Mouse (Mus musculus): ENCODE measurements around the gene Cyp2a12. TPM values are rescaled to one million over a fixed set of nuclear protein-coding genes. Genes with fewer than 3 reads are reported as not detected.
"Not testable (repeated sequence)": the region's sequence is repeated elsewhere in the genome, so short reads cannot be mapped to it uniquely, and the experiment has no call there.

Cyp2a12 gene
- total RNA-seq (2021) = under 1 TPM; 0.30 to 0.79 TPM
- long read RNA-seq, experiment 1, partial matches to known transcripts = 0 of 1 reads
- long read RNA-seq, experiment 1, other reads (novel, unspliced or antisense) = 1 of 1 reads
- long read RNA-seq, experiment 2, partial matches to known transcripts = 0 of 1 reads
- long read RNA-seq, experiment 2, other reads (novel, unspliced or antisense) = 0 of 1 reads

DNA sequence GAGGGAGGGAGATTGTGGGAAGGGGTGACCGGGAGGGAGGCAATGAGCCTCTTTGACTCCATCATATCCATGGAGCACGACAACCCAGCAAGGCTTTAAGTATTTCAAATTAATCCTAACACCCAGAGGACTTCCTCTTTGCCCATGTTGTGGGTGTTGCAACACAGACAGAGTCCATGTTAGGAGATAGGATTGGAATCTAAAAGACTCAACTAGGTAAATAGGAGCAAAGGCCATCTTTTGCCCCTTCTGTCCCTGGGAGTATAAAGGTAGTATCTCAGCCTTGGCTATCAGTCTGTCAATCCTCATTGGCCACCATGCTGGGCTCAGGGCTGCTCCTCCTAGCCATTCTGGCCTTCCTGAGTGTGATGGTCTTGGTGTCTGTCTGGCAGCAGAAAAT lies at the start of gene Cyp2a12:
Gene Cyp2a12 (plus strand): TSS at position 293 of the 400 bp plus-strand sequence.
- DNase-seq = no peak

DNA sequence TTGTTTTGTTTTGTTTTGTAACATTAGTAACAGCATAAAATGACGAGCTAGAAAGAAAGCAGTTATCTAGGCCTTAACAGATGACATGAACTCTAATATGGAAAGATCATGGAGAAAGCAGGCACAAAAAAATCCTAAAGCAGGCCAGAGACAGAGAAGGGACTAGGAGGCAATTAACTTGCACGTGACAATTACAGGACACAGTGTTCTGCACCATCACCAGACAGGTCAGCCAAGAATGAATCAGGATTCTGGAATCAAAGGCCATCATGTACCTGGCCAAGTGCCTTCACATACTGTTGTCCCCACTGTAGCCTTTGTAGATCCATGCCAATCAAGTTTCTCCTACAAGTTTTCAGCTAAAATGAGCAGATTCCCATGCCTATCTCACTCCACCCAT lies 47.4 kb upstream of the Cyp2a12 start:
- DNase-seq = not testable (repeated sequence)

DNA sequence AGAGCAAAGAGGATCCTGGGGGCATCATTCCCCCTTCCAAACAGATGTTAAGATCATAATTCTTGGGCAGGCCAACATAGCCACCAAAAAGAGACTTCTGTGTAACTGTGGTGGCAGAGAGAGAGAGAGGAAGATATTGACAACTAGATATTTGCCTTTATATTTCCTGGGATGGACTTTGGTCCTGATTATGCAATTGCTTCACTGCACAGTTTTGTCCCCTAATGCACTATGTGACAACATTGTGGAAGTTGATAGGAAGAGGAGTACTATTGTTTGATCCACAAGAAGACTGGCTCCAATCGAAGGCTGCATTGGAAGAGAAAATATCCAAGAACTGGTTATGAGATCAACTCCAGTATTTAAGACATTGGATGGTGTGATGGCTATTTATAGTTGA lies 46.9 kb upstream of the Cyp2a12 start:
- not testable (repeated sequence) for DNase-seq

DNA sequence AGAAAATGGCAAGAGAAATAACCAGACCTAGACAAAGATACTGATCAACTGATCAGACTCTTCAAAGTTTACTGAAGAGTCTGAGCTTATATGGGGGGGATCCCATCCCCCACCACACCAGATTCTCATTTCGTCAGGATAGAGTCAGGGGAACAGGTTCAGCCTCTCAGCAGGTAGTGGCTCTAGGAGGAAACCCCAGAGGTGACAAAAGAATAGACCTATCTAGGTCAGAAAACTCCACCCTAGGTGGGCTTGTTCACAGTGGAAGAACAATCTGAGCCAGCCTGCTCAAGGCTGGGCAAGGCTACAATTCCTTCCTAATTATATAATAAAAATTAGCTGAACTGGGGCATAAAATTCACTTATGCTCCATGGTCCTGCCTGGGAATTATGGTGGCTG lies 46.3 kb upstream of the Cyp2a12 start:
- no peak for DNase-seq

DNA sequence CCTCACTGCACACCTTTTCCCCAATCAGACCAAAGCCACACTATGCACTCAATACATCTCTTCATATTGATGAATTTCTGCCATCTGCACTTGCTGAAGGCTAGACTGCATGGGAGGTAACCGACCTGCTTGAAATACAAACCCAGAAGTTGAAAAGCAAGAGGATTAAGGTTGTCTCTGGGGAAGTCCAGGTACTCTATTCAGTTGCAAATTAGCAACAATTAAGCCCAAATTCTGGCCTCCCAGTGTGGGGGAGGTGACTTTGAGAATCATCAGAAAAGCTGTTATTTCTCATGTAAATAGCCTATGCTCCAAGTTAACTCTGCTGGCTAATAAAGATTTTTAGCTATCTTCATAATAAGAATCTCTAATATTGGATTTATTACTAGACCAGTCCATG lies 45.7 kb upstream of the Cyp2a12 start:
- DNase-seq = not testable (repeated sequence)

DNA sequence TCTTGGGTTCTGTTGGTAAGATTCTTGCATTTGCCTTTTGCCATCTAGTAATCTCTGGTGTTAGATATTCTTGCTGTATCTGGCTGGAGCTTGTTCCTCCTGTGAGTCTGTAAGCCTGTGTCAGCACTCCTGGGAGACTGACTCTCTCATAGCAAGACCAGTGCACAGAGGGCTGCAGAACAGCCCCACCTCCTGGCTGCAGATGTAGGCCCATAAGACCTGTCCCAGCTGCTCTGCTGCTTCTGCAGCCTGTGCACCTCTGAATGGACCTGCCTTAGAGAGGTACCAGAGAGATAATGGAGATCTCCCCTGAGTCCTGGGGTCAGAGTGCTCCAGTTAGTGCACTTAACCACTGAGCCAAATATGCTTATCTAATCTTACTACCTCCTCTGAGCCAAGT lies 2.3 kb upstream of the Cyp2a12 start:
- peak in 1 of 2 experiments; percentile 9 for DNase-seq

DNA sequence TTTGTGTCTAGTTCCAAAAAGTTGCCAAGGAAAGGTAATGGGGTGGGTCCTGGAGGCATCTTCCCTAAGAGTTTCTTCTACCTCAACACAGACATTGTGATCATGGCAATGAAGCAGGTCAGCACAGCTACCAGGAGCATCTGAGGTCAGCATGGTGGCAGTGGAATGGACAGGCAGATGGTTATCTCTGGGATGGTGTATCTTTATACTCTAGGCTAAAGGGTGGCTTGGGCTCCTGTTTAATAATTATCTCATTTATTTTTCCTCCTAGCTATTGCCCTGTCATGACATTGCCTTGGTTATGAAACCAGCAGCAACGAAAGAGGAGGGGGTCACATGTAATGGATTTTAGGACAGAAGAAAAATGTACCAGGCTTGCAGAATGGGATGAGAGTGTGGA lies 20.0 kb downstream of the Cyp2a12 start:
- DNase-seq = not testable (repeated sequence)

DNA sequence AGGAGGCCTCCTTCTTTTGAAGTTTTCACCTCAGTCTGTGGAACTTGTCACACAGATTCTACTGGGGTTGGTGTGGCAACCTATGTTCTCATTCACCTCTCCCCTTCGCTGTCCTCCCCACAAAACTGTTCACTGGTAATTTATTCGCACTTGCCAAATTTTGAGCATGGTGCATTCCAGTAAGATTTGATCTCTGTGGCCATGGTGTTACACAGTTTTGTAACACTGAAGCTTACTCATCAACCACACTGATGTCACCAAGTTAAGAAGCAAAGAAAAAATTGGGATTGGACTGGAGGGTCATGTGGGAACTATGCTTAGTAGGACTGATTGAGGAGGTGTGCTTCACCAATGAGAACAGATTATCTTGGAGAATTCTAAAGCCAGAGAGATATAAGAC lies 30.5 kb downstream of the Cyp2a12 start:
- not testable (repeated sequence) for DNase-seq

DNA sequence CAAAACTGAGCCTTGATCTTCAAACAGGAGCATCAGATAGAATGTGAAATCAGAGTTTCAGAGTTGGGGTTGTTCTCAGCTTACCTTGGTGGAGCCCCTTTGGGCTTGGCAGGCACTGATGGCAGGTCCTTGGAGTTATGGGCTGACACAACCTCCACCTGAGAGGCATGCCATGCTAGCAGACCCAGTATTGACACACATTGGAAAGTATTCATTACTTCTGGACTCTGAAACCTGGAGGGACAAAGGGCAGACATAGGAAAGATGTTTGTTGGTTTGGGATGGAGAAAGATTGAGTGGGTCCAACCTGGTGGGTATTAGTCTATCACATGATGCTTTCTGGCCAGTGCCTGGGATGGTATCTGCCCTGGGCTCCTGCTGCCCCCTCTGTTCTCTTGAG lies 31.0 kb downstream of the Cyp2a12 start:
- DNase-seq = not testable (repeated sequence)

DNA sequence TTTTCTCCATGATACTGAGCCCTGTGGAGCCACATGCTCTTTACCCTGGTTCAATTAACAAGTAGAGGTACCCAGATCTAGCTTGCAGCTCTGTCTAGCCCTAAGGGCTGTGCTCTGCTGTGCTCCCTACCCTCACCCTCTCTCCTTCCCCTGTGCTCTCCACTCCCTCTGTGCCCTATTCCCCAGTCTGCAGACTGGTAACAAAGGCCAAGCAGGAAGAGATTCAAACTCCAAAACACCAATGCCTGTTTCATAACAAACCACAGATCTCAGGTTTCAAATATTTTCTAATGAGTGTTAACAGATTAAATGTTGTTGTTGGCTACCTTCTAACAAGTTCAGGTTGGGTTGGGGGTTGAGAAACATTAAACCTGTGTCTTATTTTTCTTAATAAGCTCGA lies 49.8 kb downstream of the Cyp2a12 start:
- no peak for DNase-seq

DNA sequence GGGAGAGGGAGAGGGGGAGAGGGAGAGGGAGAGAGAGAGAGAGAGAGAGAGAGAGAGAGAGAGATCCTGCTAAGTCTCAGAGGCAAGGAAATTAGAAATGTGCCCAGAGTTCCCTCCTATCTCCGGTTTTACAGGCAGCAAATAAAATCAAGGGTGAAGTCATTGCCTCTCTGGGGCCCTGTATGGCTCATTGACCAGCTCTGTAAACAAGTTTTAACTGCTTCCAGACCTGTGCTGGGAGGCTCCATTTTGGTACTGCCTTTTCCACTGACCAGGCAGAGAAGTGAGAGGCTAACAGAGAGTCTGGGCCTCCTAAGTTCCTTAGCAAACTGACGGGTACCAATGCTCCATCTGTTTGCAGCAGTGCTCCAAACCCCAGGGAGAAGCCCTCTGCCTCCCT lies 52.7 kb downstream of the Cyp2a12 start:
- DNase-seq = no peak

Other genes starting within 250 kb of the Cyp2a12 start
- gene Cyp2g1, start 220.2 kb upstream of the Cyp2a12 start, total RNA-seq (2021) = not detected
- gene Cyp2a5, start 193.8 kb upstream of the Cyp2a12 start, total RNA-seq (2021) = under 1 TPM in 1 of 2 experiments, not detected in 1; 0.20 TPM
- not detected for gene Cyp2a22, start 89.7 kb upstream of the Cyp2a12 start, total RNA-seq (2021)
- gene Cyp2f2, start 90.8 kb downstream of the Cyp2a12 start, total RNA-seq (2021) = 100 to 1,000 TPM in 1 of 2 experiments, 1 to 10 TPM in 1; 1.7 to 817 TPM
- not detected for gene Cyp2t4, start 124.6 kb downstream of the Cyp2a12 start, total RNA-seq (2021)
- 100 to 1,000 TPM in 1 of 2 experiments, 10 to 100 TPM in 1; 86.0 to 106 TPM for gene Egln2, start 137.7 kb downstream of the Cyp2a12 start, total RNA-seq (2021)
- 10 to 100 TPM; 50.9 to 59.0 TPM for gene Rab4b, start 149.8 kb downstream of the Cyp2a12 start, total RNA-seq (2021)
- not detected for gene Gm21983, start 152.0 kb downstream of the Cyp2a12 start, total RNA-seq (2021)
- gene Mia, start 152.1 kb downstream of the Cyp2a12 start, total RNA-seq (2021) = under 1 TPM; 0.50 to 0.56 TPM
- 10 to 100 TPM; 21.0 to 25.0 TPM for gene BC024978, start 166.7 kb downstream of the Cyp2a12 start, total RNA-seq (2021)
- 10 to 100 TPM; 78.6 to 84.2 TPM for gene Snrpa, start 167.2 kb downstream of the Cyp2a12 start, total RNA-seq (2021)
- 10 to 100 TPM; 14.0 to 14.6 TPM for gene Itpkc, start 199.6 kb downstream of the Cyp2a12 start, total RNA-seq (2021)
- 10 to 100 TPM; 41.3 to 70.6 TPM for gene Coq8b, start 203.9 kb downstream of the Cyp2a12 start, total RNA-seq (2021)
- gene Numbl, start 229.4 kb downstream of the Cyp2a12 start, total RNA-seq (2021) = 10 to 100 TPM in 1 of 2 experiments, 1 to 10 TPM in 1; 8.8 to 10.1 TPM

Measured in adrenal gland, postnatal 36 days (tissue).